Mouse (Mus musculus) monocyte, adult 59 days (primary cell): ENCODE results near the gene Olfr618. TPM values are rescaled to one million over a fixed set of nuclear protein-coding genes. Genes with fewer than 3 reads are reported as not detected.

Source experiments
- total RNA-seq, 2 experiments: library from RNA; stranded (reverse); gene quantifications; one replicate each; pipeline ENCODE4 v1.2.4; 2023

Olfr618 gene
- not detected for total RNA-seq

DNA sequence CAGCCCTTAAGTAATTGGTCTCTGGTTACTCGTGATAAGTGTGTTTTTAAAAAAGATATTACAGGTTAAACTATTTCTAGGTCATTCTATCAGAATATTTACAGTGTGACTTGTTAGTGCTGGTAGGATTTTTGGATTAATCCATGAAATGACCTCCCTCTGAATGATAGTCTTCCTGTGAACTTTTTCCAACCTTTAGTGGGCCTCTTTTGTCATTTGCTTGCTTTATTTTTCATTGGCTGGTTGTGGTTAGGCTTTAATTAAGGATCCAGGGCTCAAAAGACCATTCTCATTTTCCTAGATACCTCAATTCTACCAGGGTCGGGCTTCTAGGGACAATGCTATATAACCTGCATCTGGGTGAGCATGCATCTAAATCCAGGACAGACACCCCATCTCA lies at the start of gene Olfr618:
Gene Olfr618 (plus strand): TSS at position 301 of the 400 bp plus-strand sequence.

DNA sequence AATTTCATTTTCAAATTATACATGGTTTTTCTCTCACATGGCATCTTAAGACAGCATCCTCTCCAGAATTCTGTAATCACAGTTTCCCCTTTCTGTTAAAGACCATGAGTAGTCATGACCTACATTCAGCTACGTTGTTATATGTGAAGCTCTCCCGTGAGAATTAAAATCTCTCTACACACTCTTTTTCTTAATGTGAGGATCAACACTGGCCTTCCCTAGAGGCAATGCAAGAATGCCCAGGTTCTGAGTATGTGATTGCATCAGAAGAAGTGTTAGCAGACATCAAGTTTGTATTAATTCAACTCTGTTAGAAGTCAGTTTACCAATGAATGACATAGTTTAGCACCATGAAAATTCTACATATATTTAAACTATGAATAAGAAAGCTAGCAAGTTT lies 47.3 kb upstream of the Olfr618 start, which contains the start of gene Olfr612:
Gene Olfr612 (minus strand): TSS at position 101 of the 400 bp plus-strand sequence.

DNA sequence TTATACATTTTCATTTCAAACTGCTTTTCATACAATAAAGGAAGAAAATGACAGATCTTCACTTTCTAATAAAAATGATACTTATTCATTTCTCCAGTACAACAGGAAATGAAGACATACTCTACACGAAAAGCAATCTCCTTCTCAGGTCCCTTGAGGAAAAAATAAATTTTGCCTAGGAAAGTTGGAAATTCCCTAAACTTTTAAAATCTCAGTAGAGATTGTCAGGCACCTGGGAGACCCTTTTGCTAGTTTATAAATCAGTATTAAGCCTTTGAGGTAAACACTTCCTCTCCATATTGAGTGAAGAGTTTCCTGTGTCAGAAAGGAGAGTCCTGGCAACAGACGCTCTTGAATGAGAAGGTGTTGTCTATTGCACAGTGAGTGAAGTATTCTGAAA lies 42.1 kb upstream of the Olfr618 start, which contains the start of gene Olfr613:
Gene Olfr613 (plus strand): TSS at position 301 of the 400 bp plus-strand sequence.

DNA sequence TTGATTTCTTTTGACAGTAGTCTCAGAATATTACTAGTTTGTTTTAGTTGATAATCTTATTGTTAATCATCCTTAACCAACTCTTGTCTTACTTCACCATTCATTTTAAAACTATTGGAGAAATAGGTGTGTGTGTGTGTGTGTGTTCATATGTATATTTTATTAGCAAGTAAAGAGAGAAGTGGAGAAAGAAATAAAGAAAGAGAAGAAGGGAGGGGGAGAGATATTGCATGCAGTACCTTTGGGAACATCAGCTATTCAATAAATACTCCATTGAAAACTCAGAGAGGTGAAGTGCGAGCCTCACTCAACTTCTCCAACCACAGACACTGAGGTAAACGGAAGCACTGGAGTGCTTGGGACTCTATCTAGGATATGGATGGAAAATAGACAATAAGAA lies 34.1 kb upstream of the Olfr618 start, which contains the start of gene Olfr615:
Gene Olfr615 (plus strand): TSS at position 301 of the 400 bp plus-strand sequence.

DNA sequence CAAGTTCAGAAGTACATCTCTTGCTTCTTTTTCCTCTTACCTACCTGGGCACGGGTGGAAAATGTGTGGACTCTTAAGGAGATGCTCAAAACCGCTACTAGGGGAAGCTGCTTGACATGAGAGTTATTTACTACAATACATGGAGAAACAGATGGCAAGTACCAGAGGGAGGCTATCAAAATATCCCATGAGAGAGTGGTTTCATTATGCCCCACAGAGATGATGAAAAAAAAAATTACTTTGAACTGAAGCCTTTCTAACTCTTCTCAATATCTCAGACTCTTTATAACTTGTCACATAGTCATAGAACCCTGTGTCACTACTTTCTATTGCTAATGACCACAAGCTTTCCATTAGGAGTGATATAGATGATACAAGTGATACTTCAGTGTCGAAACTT lies 20.9 kb upstream of the Olfr618 start, which contains the start of gene Olfr616:
Gene Olfr616 (minus strand): TSS at position 101 of the 400 bp plus-strand sequence.

DNA sequence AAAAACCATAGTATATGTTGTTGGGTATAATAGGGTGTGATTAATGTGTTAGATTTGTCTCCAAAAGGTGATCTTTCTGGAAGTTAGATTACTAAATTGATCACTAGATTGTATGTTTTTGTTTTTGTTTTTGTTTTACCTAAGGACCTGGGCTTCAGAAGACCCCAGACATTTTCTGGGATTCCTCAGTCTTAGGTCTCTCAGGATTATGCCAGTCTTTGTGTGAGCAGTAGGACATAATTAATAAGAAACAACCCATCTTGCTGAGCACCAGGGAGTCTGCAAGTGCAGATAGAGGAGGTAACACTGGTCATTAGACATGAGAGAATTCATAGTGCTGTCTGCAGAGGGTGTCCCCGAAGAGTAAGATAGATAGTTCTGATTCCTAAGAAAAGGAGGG lies 17.1 kb upstream of the Olfr618 start, which contains the start of gene Olfr617:
Gene Olfr617 (plus strand): TSS at position 301 of the 400 bp plus-strand sequence.

DNA sequence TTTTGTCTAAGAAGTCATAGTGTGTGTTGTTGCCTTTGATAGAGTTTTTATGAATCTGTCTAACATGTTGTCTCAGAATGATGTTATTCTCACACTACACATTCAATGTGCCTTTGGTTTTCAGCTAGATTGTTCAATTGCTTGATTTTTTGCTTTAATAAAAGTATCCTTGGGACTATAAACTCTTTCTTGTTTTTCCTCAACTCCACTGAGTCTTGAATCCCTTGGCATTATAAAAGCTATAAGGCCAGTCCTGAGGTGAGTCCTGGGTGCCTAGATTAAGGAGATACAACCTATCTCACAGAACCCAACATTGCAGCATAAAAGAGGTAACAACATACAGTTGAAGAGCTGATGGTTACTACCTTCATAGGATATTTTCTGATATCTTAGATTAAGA lies 10.4 kb downstream of the Olfr618 start, which contains the start of gene Olfr619:
Gene Olfr619 (plus strand): TSS at position 301 of the 400 bp plus-strand sequence.

DNA sequence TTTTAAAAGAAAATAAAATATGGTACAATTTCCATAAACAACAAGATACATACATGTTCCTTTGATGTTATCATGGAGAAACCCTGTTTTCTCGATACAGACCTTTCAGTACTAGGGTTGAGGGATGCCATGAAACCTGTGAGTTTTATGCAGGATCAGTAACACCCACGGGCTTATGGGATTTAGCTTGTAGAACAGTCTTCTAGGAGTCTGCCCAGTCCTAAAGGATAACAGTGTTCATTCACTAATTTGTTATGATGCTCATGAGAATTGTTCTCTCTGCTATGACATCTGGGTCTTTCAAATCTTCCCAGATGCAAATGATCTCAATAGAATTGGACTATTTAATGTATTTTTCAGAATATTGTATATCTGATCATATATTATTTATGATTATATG lies 22.5 kb downstream of the Olfr618 start, which contains the start of gene Olfr620:
Gene Olfr620 (minus strand): TSS at position 101 of the 400 bp plus-strand sequence.

DNA sequence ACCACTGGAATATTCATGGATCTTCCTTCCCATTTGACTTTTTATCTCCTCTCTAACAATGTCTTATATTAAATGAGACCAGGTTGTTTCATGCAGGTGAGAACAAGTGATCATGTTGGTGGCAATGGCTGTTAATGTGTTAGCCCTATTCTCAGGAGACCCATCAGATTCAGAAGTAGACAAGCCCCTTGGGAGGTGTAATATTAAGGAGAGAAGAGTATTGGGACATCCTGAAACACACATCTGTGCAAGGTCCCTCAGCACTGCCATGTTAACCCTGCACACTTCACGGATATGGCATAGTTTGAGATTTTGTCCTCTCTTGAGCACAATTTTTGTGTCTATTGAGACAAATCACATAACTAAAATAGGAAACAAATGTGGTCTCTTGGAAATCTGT lies 52.7 kb downstream of the Olfr618 start, which contains the start of gene Olfr622:
Gene Olfr622 (minus strand): TSS at position 101 of the 400 bp plus-strand sequence.

Other genes with a start within 250 kb of the Olfr618 start
- not detected for gene Olfr600, start 240.4 kb upstream of the Olfr618 start, total RNA-seq
- not detected for gene Olfr601, start 227.4 kb upstream of the Olfr618 start, total RNA-seq
- not detected for gene Olfr603, start 203.9 kb upstream of the Olfr618 start, total RNA-seq
- gene Usp17lc, start 175.0 kb upstream of the Olfr618 start, total RNA-seq: not detected
- gene Olfr605, start 144.7 kb upstream of the Olfr618 start, total RNA-seq: not detected
- gene Olfr606, start 141.1 kb upstream of the Olfr618 start, total RNA-seq: not detected
- gene Olfr607, start 126.0 kb upstream of the Olfr618 start, total RNA-seq: not detected
- gene Olfr608, start 120.2 kb upstream of the Olfr618 start, total RNA-seq: not detected
- not detected for gene Olfr609, start 92.0 kb upstream of the Olfr618 start, total RNA-seq
- gene Olfr610, start 78.0 kb upstream of the Olfr618 start, total RNA-seq: not detected
- gene Olfr611, start 69.3 kb upstream of the Olfr618 start, total RNA-seq: not detected
- gene Olfr612, start 47.4 kb upstream of the Olfr618 start, total RNA-seq: not detected
- gene Olfr613, start 42.0 kb upstream of the Olfr618 start, total RNA-seq: not detected
- not detected for gene Olfr615, start 34.0 kb upstream of the Olfr618 start, total RNA-seq
- not detected for gene Olfr616, start 21.0 kb upstream of the Olfr618 start, total RNA-seq
- not detected for gene Olfr617, start 17.0 kb upstream of the Olfr618 start, total RNA-seq
- gene Olfr619, start 10.5 kb downstream of the Olfr618 start, total RNA-seq: not detected
- not detected for gene Olfr620, start 22.4 kb downstream of the Olfr618 start, total RNA-seq
- gene Olfr622, start 52.6 kb downstream of the Olfr618 start, total RNA-seq: not detected
- gene Olfr623, start 73.6 kb downstream of the Olfr618 start, total RNA-seq: not detected
- gene Olfr624, start 81.1 kb downstream of the Olfr618 start, total RNA-seq: not detected
- not detected for gene Olfr625-ps1, start 92.6 kb downstream of the Olfr618 start, total RNA-seq
- not detected for gene Olfr243, start 124.6 kb downstream of the Olfr618 start, total RNA-seq
- not detected for gene Olfr628, start 140.3 kb downstream of the Olfr618 start, total RNA-seq
- gene Olfr629, start 154.8 kb downstream of the Olfr618 start, total RNA-seq: not detected
- not detected for gene Olfr630, start 167.2 kb downstream of the Olfr618 start, total RNA-seq
- gene Olfr69, start 181.5 kb downstream of the Olfr618 start, total RNA-seq: not detected
- not detected for gene Olfr68, start 189.6 kb downstream of the Olfr618 start, total RNA-seq
- not detected for gene Olfr67, start 201.7 kb downstream of the Olfr618 start, total RNA-seq
- 10 to 100 TPM in 1 of 2 experiments, 1 to 10 TPM in 1; 1.7 to 18.8 TPM for gene Hbb-bt, start 223.9 kb downstream of the Olfr618 start, total RNA-seq
- 100 to 1,000 TPM in 1 of 2 experiments, 10 to 100 TPM in 1; 19.6 to 139 TPM for gene Hbb-bs, start 238.0 kb downstream of the Olfr618 start, total RNA-seq